26 mouse cellular contexts compared by ENCODE assay signal in genomic region chr19:4487877-4488276, GRCm38 (mm10). TPM values are rescaled to one million over a fixed set of nuclear protein-coding genes. Genes with fewer than 3 reads are reported as not detected.
DNase-seq lines count a peak whose midpoint lies in the region; ATAC-seq and TF ChIP-seq lines count a peak whose summit lies in the region.
"Had no signal": no experiment of that assay in that cellular context is flagged by ENCODE, and none has a peak within 500 bp of the region (broad histone marks: within the 10 kb centered on the region; RNA-seq: fewer than 3 reads in every experiment).

No protein-coding gene starts in this region.

- no peak overlapping the region for H3K4me2 ChIP-seq in lung, embryonic 14.5 days
- no peak overlapping the region for H3K4me2 ChIP-seq in midbrain, embryonic 14.5 days (ENCODE audit: low read length)
- H3K4me2 ChIP-seq: forebrain, embryonic 12.5 days; hindbrain, embryonic 13.5 days; liver, embryonic 11.5 days; midbrain, embryonic 11.5 days; neural tube, embryonic 13.5 days had no signal

- H3K27me3 ChIP-seq in lung, embryonic 14.5 days (ENCODE audit: insufficient read depth, low read length): no peaks in the 10 kb centered on the region
- no peaks in the 10 kb centered on the region for H3K27me3 ChIP-seq in midbrain, embryonic 14.5 days (ENCODE audit: control insufficient read depth, insufficient read depth, low read length)
- H3K27me3 ChIP-seq: forebrain, embryonic 12.5 days; hindbrain, embryonic 13.5 days; neural tube, embryonic 13.5 days; Patski had no signal

- WGBS in lung, embryonic 14.5 days: 46% methylated on average over 2 of the region's 2 CpGs
- 78% methylated on average over 2 of the region's 2 CpGs for WGBS in midbrain, embryonic 14.5 days

- H3K4me3 ChIP-seq in lung, embryonic 14.5 days (ENCODE audit: low read depth, low read length): no peak overlapping the region
- H3K4me3 ChIP-seq in midbrain, embryonic 14.5 days (replicated peaks; ENCODE audit: low read depth, low read length): no peak overlapping the region
- H3K4me3 ChIP-seq: forebrain, embryonic 12.5 days; gastrocnemius, adult 2 months; heart, adult 2 months; hindbrain, embryonic 13.5 days; limb, embryonic 10.5 days; neural tube, embryonic 13.5 days had no signal

- H3K4me1 ChIP-seq in lung, embryonic 14.5 days (ENCODE audit: insufficient read depth): no peaks in the 10 kb centered on the region
- no peaks in the 10 kb centered on the region for H3K4me1 ChIP-seq in midbrain, embryonic 14.5 days (ENCODE audit: control insufficient read depth, insufficient read depth, low read length)
- H3K4me1 ChIP-seq: forebrain, embryonic 12.5 days; hindbrain, embryonic 13.5 days had no signal

- no peaks in the 10 kb centered on the region for H3K9me3 ChIP-seq in lung, embryonic 14.5 days (ENCODE audit: low read depth, low read length)
- H3K9me3 ChIP-seq in midbrain, embryonic 14.5 days (ENCODE audit: control insufficient read depth, low read length): no peaks in the 10 kb centered on the region
- H3K9me3 ChIP-seq: forebrain, embryonic 12.5 days; hindbrain, embryonic 13.5 days; limb, embryonic 10.5 days; neural tube, embryonic 13.5 days had no signal

- TF ChIP-seq CTCF in lung, embryonic 14.5 days (IDR thresholded peaks at IDR 0.05; ENCODE audit: low read depth): no peak

- intact Hi-C loops in left cerebral cortex, postnatal 4 days (cut with DNase I): no loop called here
- intact Hi-C loops in left cerebral cortex, postnatal 14 days (cut with DNase I): no loop called here
- intact Hi-C loops in left cerebral cortex, postnatal 36 days (cut with DNase I): no loop called here

- no peaks in the 10 kb centered on the region for H3K36me3 ChIP-seq in lung, embryonic 14.5 days (ENCODE audit: insufficient read depth)
- H3K36me3 ChIP-seq in midbrain, embryonic 14.5 days (ENCODE audit: control insufficient read depth, insufficient read depth, low read length): no peaks in the 10 kb centered on the region
- H3K36me3 ChIP-seq: forebrain, embryonic 12.5 days; hindbrain, embryonic 13.5 days; limb, embryonic 10.5 days; neural tube, embryonic 13.5 days had no signal

- no peak overlapping the region for H3K9ac ChIP-seq in lung, embryonic 14.5 days
- no peak overlapping the region for H3K9ac ChIP-seq in midbrain, embryonic 14.5 days (replicated peaks; ENCODE audit: low read length)
- H3K9ac ChIP-seq: forebrain, embryonic 12.5 days; hindbrain, embryonic 13.5 days; neural tube, embryonic 13.5 days had no signal

- DNase-seq in left cerebral cortex, postnatal 4 days: peak; percentile 36
- no peak for DNase-seq in left cerebral cortex, postnatal 14 days (ENCODE audit: low spot score in 2 of 2)
- peak; percentile 19 for DNase-seq in lung, embryonic 14.5 days
- peak; percentile 41 for DNase-seq in lung, postnatal 14 days
- no peak for DNase-seq in embryo, embryonic 9.5 days (ENCODE audit: extremely low spot score)
- no peak for DNase-seq in midbrain, embryonic 14.5 days
- DNase-seq in left cerebral cortex, postnatal 36 days (ENCODE audit: low spot score in 2 of 2): no peak
- DNase-seq: adrenal gland, adult 8-10 months; cerebellum, adult 11 months; embryo, embryonic 11 days; gastrocnemius, adult 2 months; heart, adult 2 months; heart, postnatal 10 days; kidney, adult 9 months; kidney, postnatal 25 days had no signal

- peak overlapping the region; percentile 9; the same call in 1 of the 2 replicates for H3K27ac ChIP-seq in lung, embryonic 14.5 days (ENCODE audit: low read depth)
- H3K27ac ChIP-seq in midbrain, embryonic 14.5 days (replicated peaks; ENCODE audit: low read depth, low read length): no peak overlapping the region
- H3K27ac ChIP-seq: forebrain, embryonic 12.5 days; gastrocnemius, adult 2 months; heart, adult 2 months; hindbrain, embryonic 13.5 days; limb, embryonic 10.5 days; macrophage; neural tube, embryonic 13.5 days had no signal

- ATAC-seq in lung, embryonic 14.5 days (ENCODE audit: insufficient read depth): no peak
- no peak for ATAC-seq in midbrain, embryonic 14.5 days (ENCODE audit: low FRiP score, low TSS enrichment)
- ATAC-seq: Patski had no signal

RNA-seq across cellular contexts. Expression of gene 2010003K11Rik, which starts 10.5 kb away (rescaled TPM):
- total RNA-seq in left cerebral cortex, postnatal 4 days (2021): not detected
- not detected for total RNA-seq in left cerebral cortex, postnatal 14 days (2021)
- polyA plus RNA-seq in lung, embryonic 14.5 days (2014; fragmentation: Nextera tagmentation; extraction: Ambion mirVana): not detected in 2 replicates
- not detected in 2 replicates for polyA plus RNA-seq in midbrain, embryonic 14.5 days (2014; fragmentation: Nextera tagmentation; extraction: Ambion mirVana)
- total RNA-seq in left cerebral cortex, postnatal 36 days (2021): not detected
- total RNA-seq: gastrocnemius, adult 2 months; heart, adult 2 months; layer of hippocampus, adult 8-10 months; monocyte, adult 5-6 weeks had no signal
- polyA plus RNA-seq: forebrain, embryonic 12.5 days; hindbrain, embryonic 13.5 days; intestine, embryonic 14.5 days; limb, embryonic 10.5 days; macrophage; midbrain, embryonic 11.5 days; neural tube, embryonic 13.5 days had no signal

RNA-seq across cellular contexts. Expression of gene Syt12, which starts 10.6 kb away (rescaled TPM):
- total RNA-seq in left cerebral cortex, postnatal 4 days (2021): 1 to 10 TPM; 4.4 to 5.3 TPM
- total RNA-seq in left cerebral cortex, postnatal 14 days (2021): 10 to 100 TPM; 30.8 to 31.7 TPM
- polyA plus RNA-seq in lung, embryonic 14.5 days (2014; fragmentation: Nextera tagmentation; extraction: Ambion mirVana): 1.3 and 1.8 TPM in 2 replicates
- polyA plus RNA-seq in midbrain, embryonic 14.5 days (2014; fragmentation: Nextera tagmentation; extraction: Ambion mirVana): 1.6 and 1.9 TPM in 2 replicates
- total RNA-seq in left cerebral cortex, postnatal 36 days (2021): 10 to 100 TPM; 35.2 to 38.8 TPM
- total RNA-seq: monocyte, adult 5-6 weeks had no signal
- polyA plus RNA-seq: macrophage had no signal

RNA-seq across cellular contexts. Expression of gene Pcx, which starts 22.4 kb away (rescaled TPM):
- total RNA-seq in left cerebral cortex, postnatal 4 days (2021): 10 to 100 TPM; 42.6 to 44.2 TPM
- 10 to 100 TPM; 57.2 to 59.2 TPM for total RNA-seq in left cerebral cortex, postnatal 14 days (2021)
- polyA plus RNA-seq in lung, embryonic 14.5 days (2014; fragmentation: Nextera tagmentation; extraction: Ambion mirVana): 12.7 and 14.0 TPM in 2 replicates
- polyA plus RNA-seq in midbrain, embryonic 14.5 days (2014; fragmentation: Nextera tagmentation; extraction: Ambion mirVana): 18.0 and 20.5 TPM in 2 replicates
- total RNA-seq in left cerebral cortex, postnatal 36 days (2021): 10 to 100 TPM; 73.3 TPM
- total RNA-seq: monocyte, adult 5-6 weeks had no signal

RNA-seq across cellular contexts. Expression of gene Rhod, which starts 48.6 kb away (rescaled TPM):
- 1 to 10 TPM; 1.1 to 2.0 TPM for total RNA-seq in left cerebral cortex, postnatal 4 days (2021)
- 1 to 10 TPM; 1.3 to 1.4 TPM for total RNA-seq in left cerebral cortex, postnatal 14 days (2021)
- polyA plus RNA-seq in lung, embryonic 14.5 days (2014; fragmentation: Nextera tagmentation; extraction: Ambion mirVana): 33.7 and 46.0 TPM in 2 replicates
- 2.6 and 4.8 TPM in 2 replicates for polyA plus RNA-seq in midbrain, embryonic 14.5 days (2014; fragmentation: Nextera tagmentation; extraction: Ambion mirVana)
- under 1 TPM; 0.32 to 0.86 TPM for total RNA-seq in left cerebral cortex, postnatal 36 days (2021)
- total RNA-seq: monocyte, adult 5-6 weeks had no signal

Comparison
In these comparisons a context has a peak if more than half of its experiments do, and no peak if none do; other contexts are left out.
1. DNase-seq: peak in left cerebral cortex, postnatal 4 days (single experiment), lung, embryonic 14.5 days (single experiment) and lung, postnatal 14 days (single experiment); none in left cerebral cortex, postnatal 14 days (0 of 2), embryo, embryonic 9.5 days (single experiment), midbrain, embryonic 14.5 days (single experiment) and left cerebral cortex, postnatal 36 days (0 of 2).
2. RNA of gene Syt12, which starts 10.6 kb away (total RNA-seq): 35.2 to 38.8 TPM in left cerebral cortex, postnatal 36 days and 30.8 to 31.7 TPM in left cerebral cortex, postnatal 14 days; 4.4 to 5.3 TPM in left cerebral cortex, postnatal 4 days; every median in the first group is over 4 times any median in the second.